Mouse (Mus musculus) common myeloid progenitor, adult 5-6 weeks (primary cell): ENCODE measurements around the gene Trir. TPM values are rescaled to one million over a fixed set of nuclear protein-coding genes. Genes with fewer than 3 reads are reported as not detected.
A peak's percentile ranks its signal among the peaks of the same experiment; 100 is the strongest.

Source experiments
- ATAC-seq: replicated peaks from 2 replicates; pipeline ENCODE4 v1.8.0; 2016; ENCODE audit warnings: low read depth, mild to moderate bottlenecking, moderate TSS enrichment, inconsistent platforms; ENCODE audit not compliant: poor library complexity, severe bottlenecking
- total RNA-seq: library from RNA; stranded (forward); fragments of 200-1000, 187-1606 nt; gene quantifications from 2 replicates; pipeline ENCODE4 v1.2.3, GENCODE M21; 2017

Trir gene
- total RNA-seq, 1 experiment from 2014 or later: 202 TPM

- peak; percentile 24 for ATAC-seq
Observed at GRCm38 (mm10) chr8:84990836-84991235, 35.8 kb upstream of the Trir start.

GRCm38 (mm10) chr8:84994375-84994774, 32.2 kb upstream of the Trir start:
- no peak for ATAC-seq

- no peak for ATAC-seq
Observed at GRCm38 (mm10) chr8:84995680-84996079, 30.9 kb upstream of the Trir start.

- ATAC-seq: no peak
Observed at GRCm38 (mm10) chr8:84996978-84997377, 29.6 kb upstream of the Trir start.

GRCm38 (mm10) chr8:84997649-84998295, 28.9 kb upstream of the Trir start:
- ATAC-seq: peak; percentile 100

- ATAC-seq: peak; percentile 77
Observed at GRCm38 (mm10) chr8:85007686-85008085, 18.9 kb upstream of the Trir start.

- no peak for ATAC-seq
Observed at GRCm38 (mm10) chr8:85011242-85011641, 15.4 kb upstream of the Trir start.

GRCm38 (mm10) chr8:85013230-85013840, 13.3 kb upstream of the Trir start:
- ATAC-seq: peak; percentile 94

GRCm38 (mm10) chr8:85014431-85014830, 12.2 kb upstream of the Trir start, which contains the start of gene Best2:
Gene Best2, minus strand, starts transcription at chr8:85014531.
- no peak for ATAC-seq

GRCm38 (mm10) chr8:85016724-85017123, 9.9 kb upstream of the Trir start:
- ATAC-seq: no peak

GRCm38 (mm10) chr8:85017209-85017608, 9.4 kb upstream of the Trir start:
- ATAC-seq: no peak

GRCm38 (mm10) chr8:85021514-85022055, 5.0 kb upstream of the Trir start:
- no peak for ATAC-seq

GRCm38 (mm10) chr8:85023846-85024245, 2.8 kb upstream of the Trir start:
- ATAC-seq: no peak

- ATAC-seq: peak; percentile 86
Observed at GRCm38 (mm10) chr8:85025098-85025932, 1.3 kb upstream of the Trir start, which contains the start of gene Asna1. Gene Asna1, minus strand, starts transcription at chr8:85025281.

GRCm38 (mm10) chr8:85027516-85027855, 863 bp downstream of the Trir start:
- no peak for ATAC-seq

GRCm38 (mm10) chr8:85027922-85028321, 1.3 kb downstream of the Trir start:
- ATAC-seq: no peak

GRCm38 (mm10) chr8:85029271-85029670, 2.6 kb downstream of the Trir start:
- ATAC-seq: no peak

GRCm38 (mm10) chr8:85032622-85033311, 6.1 kb downstream of the Trir start:
- no peak for ATAC-seq

GRCm38 (mm10) chr8:85033867-85034266, 7.2 kb downstream of the Trir start:
- no peak for ATAC-seq

GRCm38 (mm10) chr8:85034764-85035163, 8.1 kb downstream of the Trir start:
- peak; percentile 31 for ATAC-seq
